Mouse (Mus musculus): ENCODE data around the gene Lpcat4.

DNA sequence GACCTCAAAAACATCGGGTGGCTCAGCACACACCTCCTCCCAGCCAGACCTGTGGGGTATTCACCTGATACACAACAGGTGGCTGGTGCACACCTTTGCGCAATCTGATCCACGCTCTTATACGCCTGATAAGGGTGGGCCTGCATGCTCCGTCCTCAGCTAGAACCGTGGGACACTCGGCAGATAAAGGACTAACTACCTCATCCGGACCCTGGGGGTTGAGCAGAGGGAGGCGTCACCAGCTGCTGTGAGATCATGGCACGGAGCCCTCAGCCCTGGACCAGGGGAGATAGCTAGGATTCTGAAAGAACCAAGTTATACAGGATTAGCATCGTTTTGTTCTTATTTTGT is 26.9 kb downstream of the Lpcat4 start, which contains the start of gene Gm21985:
- TF ChIP-seq EP300 (IDR thresholded peaks at IDR 0.05; ENCODE audit: low read depth) (no peak), CTCF (IDR thresholded peaks at IDR 0.05; ENCODE audit: low read depth) (no peak)

All from heart, postnatal 0 days (tissue).